Mouse (Mus musculus): Measurements from ENCODE around the gene Il24.

Il24 gene

GRCm38 (mm10) chr1:130864741-130865140 is 22.5 kb downstream of the Il24 start:
- CTCF ChIA-PET, result interaction anchor here in 2 of 4 experiments (0.6 to 1.4 kb wide), 3 partner anchors 10 to 251 kb away, joined by 3 to 4 read pairs (median 3); no protein-coding TSS in a partner anchor
- POLR2A ChIA-PET, result no interaction called here

- POLR2A ChIA-PET, result no interaction called here
- CTCF ChIA-PET, result interaction anchor here in 2 of 4 experiments (0.6 to 1.4 kb wide), 3 partner anchors 12 to 252 kb away, joined by 3 to 4 read pairs (median 3); no protein-coding TSS in a partner anchor
Observed at GRCm38 (mm10) chr1:130864238-130864637, 23.0 kb downstream of the Il24 start.

- ChIA-PET CTCF (no interaction called here), POLR2A (interaction anchor here in 1 of 4 experiments (0.6 kb wide), 1 partner anchor 62 kb away, joined by 3 read pairs; no protein-coding TSS in a partner anchor)
Observed at GRCm38 (mm10) chr1:130857456-130857855, 29.8 kb downstream of the Il24 start.

- ChIA-PET POLR2A (no interaction called here), CTCF (interaction anchor here in 2 of 4 experiments (0.6 to 0.9 kb wide), 2 partner anchors 69 to 197 kb away, joined by 3 read pairs; no protein-coding TSS in a partner anchor)
Observed at GRCm38 (mm10) chr1:130855723-130856122, 31.5 kb downstream of the Il24 start.

- ChIA-PET CTCF (interaction anchor here in 2 of 4 experiments (0.5 to 1.0 kb wide), 3 partner anchors 24 to 205 kb away, joined by 3 to 11 read pairs (median 3); no protein-coding TSS in a partner anchor), POLR2A (no interaction called here)
Observed at GRCm38 (mm10) chr1:130854819-130855218, 32.4 kb downstream of the Il24 start.

DNA sequence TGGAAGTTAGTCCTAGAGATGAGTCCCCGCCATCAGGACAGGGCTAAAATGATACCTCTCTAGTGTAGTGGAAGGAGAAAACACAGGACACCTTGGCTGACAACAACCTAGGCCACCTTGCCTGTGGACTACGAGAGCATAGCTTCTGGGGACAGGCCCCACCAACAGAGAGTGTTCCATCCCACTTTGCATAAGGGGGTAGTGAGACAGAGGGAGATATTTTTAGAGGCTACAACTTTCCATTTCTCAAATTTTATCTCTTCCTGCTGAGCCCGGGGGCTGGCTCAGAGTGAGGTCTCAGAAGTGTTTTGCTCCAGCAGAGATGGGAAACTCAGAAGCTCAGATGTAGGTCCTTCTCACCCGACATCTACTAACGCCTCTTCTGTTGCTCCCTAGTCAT is 36.8 kb downstream of the Il24 start:
- POLR2A ChIA-PET, result no interaction called here
- CTCF ChIA-PET, result no interaction called here

DNA sequence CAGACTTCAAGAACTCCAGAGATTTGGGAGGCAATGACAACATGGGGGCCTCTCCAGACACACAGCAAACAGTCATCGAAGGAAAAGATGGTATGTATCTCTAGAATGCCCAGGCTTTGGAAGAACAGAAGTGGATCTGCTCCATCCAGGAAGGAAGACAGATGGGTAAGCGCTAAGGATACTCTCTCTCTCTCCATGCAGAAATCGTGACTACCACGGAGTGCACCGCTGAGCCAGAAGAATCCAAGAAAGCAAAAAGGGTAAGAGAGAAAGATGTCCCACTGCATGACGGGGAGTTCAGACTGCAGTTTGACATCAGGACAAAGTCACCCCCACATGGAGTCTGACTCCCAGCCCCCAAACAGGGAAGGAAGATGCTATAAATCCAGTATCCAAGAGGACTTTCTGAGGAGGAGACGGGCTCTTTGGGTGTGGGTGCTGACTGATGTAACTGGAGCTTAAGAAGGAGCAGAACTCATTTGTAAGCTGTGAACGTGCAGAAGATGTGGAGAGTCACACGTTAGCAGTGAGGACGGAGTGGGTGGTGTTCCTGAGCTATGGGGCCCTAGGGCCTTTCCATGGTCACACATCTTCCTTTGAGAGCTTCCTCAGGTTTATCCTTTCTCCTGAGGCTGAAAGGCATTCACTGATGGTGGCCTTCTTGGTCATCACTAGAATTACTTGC is 37.6 kb downstream of the Il24 start:
- POLR2A ChIA-PET, result no interaction called here
- CTCF ChIA-PET, result interaction anchor here in 1 of 4 experiments (0.9 kb wide), 1 partner anchor 203 kb away, joined by 3 read pairs; no protein-coding TSS in a partner anchor

DNA sequence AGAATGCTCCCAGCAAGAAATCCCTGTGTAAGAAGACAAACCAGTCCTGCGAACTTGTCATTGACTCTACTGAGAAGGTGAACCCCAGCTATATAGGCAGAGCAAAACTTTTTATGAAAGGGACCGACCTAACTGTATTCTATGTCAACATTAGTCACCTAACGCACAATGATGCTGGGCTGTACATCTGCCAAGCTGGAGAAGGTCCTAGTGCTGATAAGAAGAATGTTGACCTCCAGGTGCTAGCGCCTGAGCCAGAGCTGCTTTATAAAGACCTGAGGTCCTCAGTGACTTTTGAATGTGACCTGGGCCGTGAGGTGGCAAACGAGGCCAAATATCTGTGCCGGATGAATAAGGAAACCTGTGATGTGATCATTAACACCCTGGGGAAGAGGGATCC is 42.7 kb downstream of the Il24 start:
- ChIA-PET CTCF (no interaction called here), POLR2A (no interaction called here)

DNA sequence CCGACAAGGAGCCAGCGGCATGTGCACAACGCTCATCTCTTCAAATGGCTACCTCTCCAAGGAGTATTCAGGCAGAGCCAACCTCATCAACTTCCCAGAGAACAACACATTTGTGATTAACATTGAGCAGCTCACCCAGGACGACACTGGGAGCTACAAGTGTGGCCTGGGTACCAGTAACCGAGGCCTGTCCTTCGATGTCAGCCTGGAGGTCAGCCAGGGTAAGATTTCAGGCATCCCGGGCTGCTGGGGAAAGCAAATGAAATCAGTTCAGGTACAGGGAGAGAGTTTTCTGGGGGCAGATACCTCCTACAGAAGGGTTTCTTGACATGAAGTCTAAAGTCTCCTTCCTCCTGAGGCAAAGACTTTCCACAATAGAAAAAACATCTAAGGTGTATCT is 45.6 kb downstream of the Il24 start:
- CTCF ChIA-PET, result interaction anchor here in 1 of 4 experiments (0.8 kb wide), 1 partner anchor 218 kb away, joined by 3 read pairs; no protein-coding TSS in a partner anchor
- POLR2A ChIA-PET, result no interaction called here

- ChIA-PET POLR2A (no interaction called here), CTCF (no interaction called here)
Observed at GRCm38 (mm10) chr1:130840599-130841379, 46.5 kb downstream of the Il24 start.

- POLR2A ChIA-PET, result interaction anchor here in 1 of 4 experiments (1.0 kb wide), 1 partner anchor 23 kb away, joined by 3 read pairs; no protein-coding TSS in a partner anchor
- CTCF ChIA-PET, result interaction anchor here in 1 of 4 experiments (0.6 kb wide), 1 partner anchor 903 kb away, joined by 3 read pairs; no protein-coding TSS in a partner anchor
Observed at GRCm38 (mm10) chr1:130838288-130838687, 49.0 kb downstream of the Il24 start.

- ChIA-PET POLR2A (no interaction called here), CTCF (no interaction called here)
Observed at GRCm38 (mm10) chr1:130835161-130835936, 51.9 kb downstream of the Il24 start.

DNA sequence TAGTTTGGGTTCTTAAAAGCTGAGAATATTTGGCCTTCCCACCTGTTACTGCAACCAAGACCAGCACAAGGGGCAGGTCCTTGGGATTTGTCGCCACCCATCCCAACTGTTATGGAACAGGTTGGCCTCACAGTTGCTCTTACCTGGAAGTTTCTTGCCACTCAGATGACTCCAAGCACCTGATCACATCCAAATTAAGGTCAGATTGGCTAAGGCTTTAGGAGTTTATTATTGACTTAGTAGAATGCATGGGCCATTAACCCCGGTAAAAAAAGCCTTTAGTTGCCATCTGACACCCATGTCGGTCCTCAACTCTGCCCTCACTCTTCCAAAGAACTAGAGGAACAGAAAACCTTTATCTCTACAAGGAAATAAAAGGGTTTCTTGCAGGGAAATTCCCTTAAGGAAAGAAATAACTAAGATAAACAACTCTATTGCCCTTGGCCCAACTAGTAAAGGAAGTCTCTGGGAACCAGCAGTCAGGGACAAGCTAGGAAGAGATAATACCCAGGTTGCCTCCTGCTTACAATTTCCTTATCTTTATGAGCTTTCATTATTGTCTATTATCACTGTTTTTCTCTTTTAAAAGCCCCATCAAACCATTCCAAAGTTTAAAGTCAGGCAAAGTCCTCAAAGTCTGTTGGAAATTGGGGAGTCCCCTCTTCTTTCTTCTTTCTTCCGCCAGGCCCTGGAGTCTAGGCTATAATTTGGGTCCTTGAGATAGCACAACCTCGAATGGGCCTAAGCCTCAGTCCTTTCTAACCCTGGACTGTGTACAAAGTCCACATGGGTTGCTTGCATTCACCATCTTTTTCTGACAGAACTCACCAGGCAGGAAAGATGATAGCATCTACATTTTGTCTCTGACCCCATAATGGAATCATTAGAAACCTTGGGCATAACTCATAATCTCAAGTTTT is 54.8 kb downstream of the Il24 start:
- ChIA-PET POLR2A (interaction anchor here in 2 of 4 experiments (0.6 kb wide), 2 partner anchors 15 to 557 kb away, joined by 3 to 5 read pairs; no protein-coding TSS in a partner anchor), CTCF (interaction anchor here in 2 of 4 experiments (0.5 to 0.7 kb wide), 3 partner anchors 36 to 289 kb away, joined by 3 to 4 read pairs (median 3); no protein-coding TSS in a partner anchor)

All from embryonic stem cell, embryonic (primary cell).